Mouse (Mus musculus): ENCODE measurements around the gene Cbl. TPM values are rescaled to one million over a fixed set of nuclear protein-coding genes. Genes with fewer than 3 reads are reported as not detected.
A peak's percentile ranks its signal among the peaks of the same experiment; 100 is the strongest.

Gene Cbl
- polyA plus RNA-seq, 1 experiment from 2014 or later: 4.9 TPM

DNA sequence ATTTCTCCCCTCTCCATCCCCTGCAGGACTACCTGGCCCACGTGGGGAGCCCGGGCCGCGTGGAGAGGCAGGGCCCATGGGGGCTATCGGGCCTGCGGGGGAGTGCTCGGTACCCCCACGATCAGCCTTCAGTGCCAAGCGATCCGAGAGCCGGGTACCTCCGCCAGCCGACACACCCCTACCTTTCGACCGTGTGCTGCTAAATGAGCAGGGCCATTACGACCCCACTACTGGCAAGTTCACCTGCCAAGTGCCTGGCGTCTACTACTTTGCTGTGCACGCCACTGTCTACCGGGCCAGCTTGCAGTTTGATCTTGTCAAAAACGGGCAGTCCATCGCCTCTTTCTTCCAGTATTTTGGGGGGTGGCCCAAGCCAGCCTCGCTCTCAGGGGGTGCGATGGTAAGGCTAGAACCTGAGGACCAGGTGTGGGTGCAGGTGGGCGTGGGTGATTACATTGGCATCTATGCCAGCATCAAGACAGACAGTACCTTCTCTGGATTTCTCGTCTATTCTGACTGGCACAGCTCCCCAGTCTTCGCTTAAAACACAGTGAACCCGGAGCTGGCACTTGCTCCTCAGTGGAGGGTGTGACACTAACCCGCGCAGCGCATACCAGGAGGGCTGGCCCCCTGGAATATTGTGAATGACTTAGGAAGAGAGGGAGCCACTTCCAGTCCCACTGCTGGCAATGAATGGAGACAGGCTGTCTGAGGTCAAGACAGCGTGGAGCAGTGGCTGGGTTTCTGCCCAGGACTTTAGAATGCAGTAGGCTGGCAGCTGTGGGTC is 125.4 kb downstream of the Cbl start:
- Histone ChIP-seq H3K27ac (replicated peaks) (no peak overlapping the region), H3K36me3 (ENCODE audit: control insufficient read depth, insufficient read depth, low read length) (no peaks in the 10 kb centered on the region), H3K27me3 (ENCODE audit: control insufficient read depth, insufficient read depth, low read length) (no peaks in the 10 kb centered on the region), H3K4me3 (ENCODE audit: low read depth, low read length) (no peak overlapping the region), H3K4me1 (replicated peaks; ENCODE audit: control insufficient read depth, insufficient read depth) (peaks cover 14% of the 10 kb centered on the region), H3K4me2 (replicated peaks; ENCODE audit: low read depth) (no peak overlapping the region), H3K9me3 (ENCODE audit: control insufficient read depth, low read length) (no peaks in the 10 kb centered on the region), H3K9ac (ENCODE audit: low read length) (no peak overlapping the region)
- ATAC-seq (ENCODE audit: low FRiP score, low TSS enrichment): no peak
- WGBS: 82% methylated on average over 31 of the region's 31 CpGs
- DNase-seq (ENCODE audit: low spot score): no peak
- no peak for TF ChIP-seq EP300 (optimal IDR thresholded peaks at IDR 0.05)
- TF ChIP-seq CTCF (IDR thresholded peaks at IDR 0.05; ENCODE audit: low read depth): no peak

DNA sequence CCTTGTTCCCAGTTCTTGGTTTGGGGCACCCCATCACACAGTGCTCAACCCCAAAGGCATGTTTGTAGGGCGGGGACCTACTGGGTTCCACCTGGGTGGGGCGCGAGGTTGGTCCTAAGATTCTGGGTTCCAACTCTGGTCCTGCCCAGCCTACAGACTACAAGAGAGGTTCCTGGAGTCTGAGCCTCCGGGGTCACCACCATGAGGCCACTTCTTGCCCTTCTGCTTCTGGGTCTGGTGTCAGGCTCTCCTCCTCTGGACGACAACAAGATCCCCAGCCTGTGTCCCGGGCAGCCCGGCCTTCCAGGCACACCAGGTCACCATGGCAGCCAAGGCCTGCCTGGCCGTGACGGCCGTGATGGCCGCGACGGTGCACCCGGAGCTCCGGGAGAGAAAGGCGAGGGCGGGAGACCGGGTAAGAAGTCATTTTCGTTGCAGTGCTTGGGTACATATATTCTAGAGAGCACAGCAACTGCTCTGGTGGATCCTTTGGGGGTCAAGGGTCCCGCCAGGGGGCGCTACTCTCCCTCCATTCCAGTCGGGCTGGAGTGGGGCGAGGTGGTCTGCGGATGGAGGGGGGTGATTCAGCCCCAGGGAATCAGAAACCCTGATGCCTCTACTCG is 126.2 kb downstream of the Cbl start:
- 46% methylated on average over 25 of the region's 25 CpGs for WGBS
- peaks cover 14% of the 10 kb centered on the region for H3K4me1 ChIP-seq (replicated peaks; ENCODE audit: control insufficient read depth, insufficient read depth)
- ATAC-seq (ENCODE audit: low FRiP score, low TSS enrichment): peak; percentile 16; the same call in 1 of the 2 replicates
- 0 out of 2 replicates have a peak overlapping the region, but pooled peaks have one; percentile 1 for H3K4me3 ChIP-seq (ENCODE audit: low read depth, low read length)
- peak overlapping the region; percentile 46 for H3K4me2 ChIP-seq (replicated peaks; ENCODE audit: low read depth)
- H3K27ac ChIP-seq (replicated peaks): peak overlapping the region; percentile 75
- H3K9ac ChIP-seq (ENCODE audit: low read length): peak overlapping the region; percentile 41; the same call in 1 of the 2 replicates
- no peaks in the 10 kb centered on the region for H3K27me3 ChIP-seq (ENCODE audit: control insufficient read depth, insufficient read depth, low read length)
- TF ChIP-seq CTCF (IDR thresholded peaks at IDR 0.05; ENCODE audit: low read depth): peak; percentile 63
- TF ChIP-seq EP300 (optimal IDR thresholded peaks at IDR 0.05): no peak
- H3K36me3 ChIP-seq (ENCODE audit: control insufficient read depth, insufficient read depth, low read length): no peaks in the 10 kb centered on the region
- peak; percentile 61 for DNase-seq (ENCODE audit: low spot score)
- H3K9me3 ChIP-seq (ENCODE audit: control insufficient read depth, low read length): no peaks in the 10 kb centered on the region

DNA sequence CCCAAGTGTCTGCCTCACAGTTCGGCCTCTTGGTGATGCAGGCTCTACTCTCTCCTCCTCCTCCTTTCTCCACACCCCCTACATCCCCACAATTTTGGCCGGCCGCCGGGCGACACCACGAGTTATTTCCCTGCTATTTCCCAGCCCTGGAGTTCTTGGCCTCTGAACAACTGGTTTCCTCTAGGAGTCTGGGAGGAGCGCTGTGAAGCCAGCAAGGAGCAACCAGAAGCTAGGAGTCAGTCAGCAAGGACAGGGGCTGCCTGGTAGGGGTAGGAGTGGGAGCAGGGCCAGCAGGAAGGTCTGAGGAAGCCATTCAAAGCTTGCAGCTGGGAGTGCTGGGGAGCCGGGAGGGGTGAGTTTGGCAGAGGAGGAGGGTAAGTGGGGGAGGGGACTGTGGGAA is 126.7 kb downstream of the Cbl start, which contains the start of gene C1qtnf5:
Gene C1qtnf5 (plus strand): TSS at position 136 of the 400 bp plus-strand sequence.
- DNase-seq (ENCODE audit: low spot score): peak; percentile 76
- Histone ChIP-seq H3K27ac (replicated peaks) (peak within 1 kb of the TSS; percentile 75), H3K36me3 (ENCODE audit: control insufficient read depth, insufficient read depth, low read length) (no peaks in the 10 kb centered on the region), H3K4me2 (replicated peaks; ENCODE audit: low read depth) (peak within 1 kb of the TSS; percentile 46), H3K4me3 (ENCODE audit: low read depth, low read length) (0 out of 2 replicates have a peak within 1 kb of the TSS, but pooled peaks have one; percentile 1), H3K27me3 (ENCODE audit: control insufficient read depth, insufficient read depth, low read length) (no peaks in the 10 kb centered on the region), H3K9ac (ENCODE audit: low read length) (peak within 1 kb of the TSS; percentile 41; the same call in 1 of the 2 replicates), H3K9me3 (ENCODE audit: control insufficient read depth, low read length) (no peaks in the 10 kb centered on the region), H3K4me1 (replicated peaks; ENCODE audit: control insufficient read depth, insufficient read depth) (peaks cover 14% of the 10 kb centered on the region)
- WGBS: 29% methylated on average over 8 of the region's 8 CpGs
- TF ChIP-seq EP300 (optimal IDR thresholded peaks at IDR 0.05): no peak
- peak; percentile 36 for TF ChIP-seq CTCF (IDR thresholded peaks at IDR 0.05; ENCODE audit: low read depth)
- peak; percentile 64; the same call in 1 of the 2 replicates for ATAC-seq (ENCODE audit: low FRiP score, low TSS enrichment)

GRCm38 (mm10) chr9:44106596-44106995 is 127.3 kb downstream of the Cbl start:
- Histone ChIP-seq H3K36me3 (ENCODE audit: control insufficient read depth, insufficient read depth, low read length) (no peaks in the 10 kb centered on the region), H3K9ac (ENCODE audit: low read length) (no peak overlapping the region), H3K27ac (replicated peaks) (peak overlapping the region; percentile 53; the same call in 1 of the 2 replicates), H3K27me3 (ENCODE audit: control insufficient read depth, insufficient read depth, low read length) (no peaks in the 10 kb centered on the region), H3K4me3 (ENCODE audit: low read depth, low read length) (no peak overlapping the region), H3K4me2 (replicated peaks; ENCODE audit: low read depth) (no peak overlapping the region), H3K4me1 (replicated peaks; ENCODE audit: control insufficient read depth, insufficient read depth) (peaks cover 14% of the 10 kb centered on the region), H3K9me3 (ENCODE audit: control insufficient read depth, low read length) (no peaks in the 10 kb centered on the region)
- DNase-seq (ENCODE audit: low spot score) (no peak), ATAC-seq (ENCODE audit: low FRiP score, low TSS enrichment) (no peak)
- no peak for TF ChIP-seq CTCF (IDR thresholded peaks at IDR 0.05; ENCODE audit: low read depth)
- TF ChIP-seq EP300 (optimal IDR thresholded peaks at IDR 0.05): no peak
- WGBS: 72% methylated on average over 4 of the region's 4 CpGs

DNA sequence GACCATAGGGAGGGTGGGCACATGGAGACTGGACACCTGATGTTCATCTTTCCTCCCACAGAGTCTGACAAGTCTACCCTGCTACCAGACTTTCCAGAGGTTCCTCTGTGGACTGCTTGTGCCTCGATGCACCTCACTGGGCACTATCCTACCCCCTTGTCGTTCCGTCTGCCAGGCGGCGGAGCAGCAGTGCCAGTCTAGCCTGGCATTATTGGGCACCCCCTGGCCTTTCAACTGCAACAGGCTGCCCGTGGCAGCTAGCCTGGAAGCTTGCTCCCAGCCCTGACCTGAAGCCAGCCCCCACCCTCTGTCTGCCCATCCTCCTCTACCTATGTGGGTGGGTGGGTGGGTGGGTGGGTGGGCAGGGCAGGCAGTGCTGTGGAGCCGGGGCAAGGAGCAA is 127.7 kb downstream of the Cbl start:
- H3K4me2 ChIP-seq (replicated peaks; ENCODE audit: low read depth): no peak overlapping the region
- WGBS: 88% methylated on average over 7 of the region's 7 CpGs
- 0 out of 2 replicates have a peak overlapping the region, but pooled peaks have one; percentile 53 for H3K27ac ChIP-seq (replicated peaks)
- H3K9ac ChIP-seq (ENCODE audit: low read length): no peak overlapping the region
- TF ChIP-seq CTCF (IDR thresholded peaks at IDR 0.05; ENCODE audit: low read depth): no peak
- H3K4me1 ChIP-seq (replicated peaks; ENCODE audit: control insufficient read depth, insufficient read depth): peaks cover 14% of the 10 kb centered on the region
- DNase-seq (ENCODE audit: low spot score) (no peak), ATAC-seq (ENCODE audit: low FRiP score, low TSS enrichment) (no peak)
- no peaks in the 10 kb centered on the region for H3K27me3 ChIP-seq (ENCODE audit: control insufficient read depth, insufficient read depth, low read length)
- no peaks in the 10 kb centered on the region for H3K9me3 ChIP-seq (ENCODE audit: control insufficient read depth, low read length)
- H3K36me3 ChIP-seq (ENCODE audit: control insufficient read depth, insufficient read depth, low read length): no peaks in the 10 kb centered on the region
- no peak overlapping the region for H3K4me3 ChIP-seq (ENCODE audit: low read depth, low read length)
